Mouse (Mus musculus): ENCODE results near the gene Degs2. TPM values are rescaled to one million over a fixed set of nuclear protein-coding genes. Genes with fewer than 3 reads are reported as not detected.
"Not testable (repeated sequence)": the region's sequence is repeated elsewhere in the genome, so short reads cannot be mapped to it uniquely, and the experiment has no call there.

The Degs2 gene
- 1 to 10 TPM; 2.1 to 9.6 (median 8.8) TPM for polyA plus RNA-seq (2017; shearing (Covaris generic))

DNA sequence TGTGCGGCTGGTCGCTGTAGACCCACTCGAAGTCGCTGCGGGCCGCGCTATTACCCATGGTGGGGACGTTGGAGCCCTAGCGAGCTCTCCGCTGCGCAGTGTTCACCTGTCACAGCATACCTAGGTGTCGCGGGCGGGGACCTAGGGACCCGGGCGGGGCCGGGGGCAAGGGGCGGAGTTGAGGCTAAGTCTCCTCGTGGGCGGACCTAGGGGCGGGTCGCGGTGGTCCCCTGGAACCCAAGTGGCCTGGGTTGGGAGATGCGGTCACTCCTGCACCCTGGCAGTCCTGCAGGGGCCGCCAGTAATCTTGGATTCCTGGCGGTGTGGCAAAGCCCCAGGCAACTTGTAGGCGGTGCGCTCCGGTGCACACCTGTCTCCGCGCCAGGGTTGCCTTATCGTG is at the start of gene Degs2:
Degs2 (minus strand) TSS at position 131 of the 400 bp plus-strand sequence.
- ATAC-seq, result no peak

DNA sequence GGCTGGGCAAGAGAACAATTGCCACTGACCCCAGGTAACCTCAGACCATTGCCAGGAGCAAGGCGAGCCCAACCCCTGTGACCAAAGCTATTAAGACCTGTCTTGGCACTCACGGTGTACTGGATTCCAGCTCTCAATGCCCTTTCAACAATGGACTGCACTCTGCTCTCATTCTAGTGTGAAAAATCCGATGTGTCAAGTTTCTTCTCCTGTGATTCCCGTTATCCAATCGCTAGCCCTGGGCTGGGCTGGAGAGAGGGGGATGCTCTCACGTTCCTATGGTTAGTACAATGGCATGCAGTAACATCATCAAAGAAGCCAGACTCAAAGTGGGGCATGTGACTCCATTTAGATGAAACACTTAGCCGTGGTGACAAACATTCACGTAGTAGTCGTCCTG is 49.7 kb upstream of the Degs2 start:
- no peak for ATAC-seq

DNA sequence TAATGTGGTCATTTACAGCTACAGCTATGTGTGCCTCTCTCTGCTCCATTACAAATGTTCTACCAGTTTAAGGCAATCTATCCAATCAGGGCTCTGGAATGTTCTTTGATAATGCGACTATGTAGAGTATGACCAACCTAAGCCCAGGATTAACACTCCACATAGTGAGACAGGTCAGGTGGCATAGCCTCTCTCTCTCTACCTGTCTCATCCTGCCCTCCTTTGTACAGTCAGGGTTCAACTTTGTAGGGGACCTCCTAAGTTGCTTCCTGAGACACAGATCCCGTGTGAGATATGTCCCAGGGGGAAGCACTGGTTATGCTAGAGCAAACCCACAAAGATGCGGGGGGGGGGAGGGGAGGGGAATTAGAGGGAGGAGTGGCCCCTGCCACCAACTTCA is 48.1 kb upstream of the Degs2 start:
- ATAC-seq, result no peak

DNA sequence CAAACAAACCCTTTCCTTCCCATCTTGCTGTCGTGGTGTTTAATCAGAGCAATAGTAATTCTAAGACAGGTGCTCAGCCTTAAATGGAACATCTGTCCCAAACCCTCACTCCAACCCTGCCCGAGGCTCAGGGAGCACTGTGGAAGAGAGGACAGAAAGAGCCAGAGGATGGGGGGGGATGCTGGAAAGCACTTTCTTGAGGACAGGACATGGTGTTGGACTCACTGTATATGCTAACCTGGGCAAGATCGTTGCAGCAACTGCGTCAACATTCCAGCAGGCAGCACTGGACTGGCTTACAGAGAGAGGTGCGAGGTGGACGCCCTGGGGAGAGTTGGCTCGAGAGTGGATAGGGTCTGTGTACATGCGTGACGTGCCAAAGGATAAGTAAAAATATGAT is 47.3 kb upstream of the Degs2 start:
- no peak for ATAC-seq

DNA sequence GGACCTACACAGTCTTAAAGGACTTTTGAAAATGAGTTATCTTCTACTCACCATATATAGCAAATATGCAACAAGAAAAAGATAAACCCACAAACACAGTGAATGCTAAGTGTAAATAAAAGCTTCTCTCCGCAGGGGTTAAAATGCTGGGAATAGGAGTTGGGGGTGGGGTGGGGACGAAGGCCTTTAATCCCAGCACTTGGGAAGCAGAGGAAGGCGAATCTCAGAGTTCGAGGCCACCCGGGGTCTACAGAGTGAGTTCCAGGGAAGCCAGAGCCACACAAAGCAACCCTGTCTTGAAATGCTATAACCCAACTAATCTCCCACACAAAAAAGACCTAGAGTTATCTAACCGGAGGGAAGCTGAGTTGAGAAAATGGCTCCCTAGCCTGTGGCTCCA is 46.9 kb upstream of the Degs2 start:
- ATAC-seq, result no peak

DNA sequence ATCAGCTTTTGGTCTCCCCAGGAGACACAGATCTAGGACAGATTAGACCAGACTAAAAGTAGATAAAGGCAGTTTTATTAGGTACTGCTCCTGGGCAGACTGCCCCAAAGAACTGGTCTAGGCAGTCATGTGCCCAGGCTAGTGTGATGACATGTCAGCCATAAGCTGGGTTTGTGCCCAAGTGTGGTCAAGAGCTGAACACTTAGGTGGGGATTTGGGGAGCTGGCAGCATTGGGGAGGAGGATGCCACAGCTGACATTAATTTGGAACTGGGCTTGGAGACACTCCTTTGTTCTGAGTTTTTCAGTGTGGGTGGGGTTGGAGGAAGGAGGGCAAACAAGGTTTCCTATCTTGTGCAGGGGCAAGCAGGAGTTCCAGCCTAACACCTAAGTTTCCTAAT is 43.9 kb upstream of the Degs2 start:
- ATAC-seq, result no peak

DNA sequence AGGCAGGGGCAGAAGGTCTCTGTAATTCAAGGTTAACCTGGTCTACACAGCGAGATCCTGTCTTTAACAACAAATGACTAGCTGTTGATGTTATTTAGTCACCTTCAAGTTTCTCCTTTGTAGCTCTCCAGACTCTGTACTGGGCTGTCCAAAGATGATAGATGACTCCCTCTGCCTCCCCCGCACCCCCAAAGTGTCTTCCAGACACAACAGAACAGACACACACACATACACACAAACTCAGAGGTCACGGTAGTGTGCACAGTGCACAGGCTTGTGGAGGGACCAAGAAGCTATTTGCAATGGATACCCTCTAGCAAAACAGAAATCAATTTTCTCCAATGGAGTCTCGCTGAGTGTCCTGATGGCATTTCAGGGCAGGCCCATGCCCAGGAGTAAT is 40.1 kb upstream of the Degs2 start:
- no peak for ATAC-seq

DNA sequence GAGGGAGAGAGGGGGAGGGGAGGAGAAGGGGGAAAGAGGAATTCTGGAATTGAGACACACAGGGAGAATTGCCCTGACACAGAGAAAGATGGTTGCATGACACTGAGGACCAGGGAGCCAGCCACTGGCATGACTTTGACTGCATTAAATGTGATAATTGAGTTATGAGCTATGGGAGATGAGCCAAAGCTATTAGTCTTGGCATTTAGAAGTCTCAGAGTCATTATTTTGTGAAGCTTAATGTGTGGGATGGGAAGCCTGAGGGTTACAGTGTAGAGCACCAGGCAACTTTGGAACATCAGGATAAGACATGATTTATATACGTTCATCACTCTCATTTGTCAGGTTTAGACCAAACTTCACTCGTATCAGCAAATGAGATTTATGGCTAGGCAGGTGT is 39.4 kb upstream of the Degs2 start:
- ATAC-seq, result no peak

DNA sequence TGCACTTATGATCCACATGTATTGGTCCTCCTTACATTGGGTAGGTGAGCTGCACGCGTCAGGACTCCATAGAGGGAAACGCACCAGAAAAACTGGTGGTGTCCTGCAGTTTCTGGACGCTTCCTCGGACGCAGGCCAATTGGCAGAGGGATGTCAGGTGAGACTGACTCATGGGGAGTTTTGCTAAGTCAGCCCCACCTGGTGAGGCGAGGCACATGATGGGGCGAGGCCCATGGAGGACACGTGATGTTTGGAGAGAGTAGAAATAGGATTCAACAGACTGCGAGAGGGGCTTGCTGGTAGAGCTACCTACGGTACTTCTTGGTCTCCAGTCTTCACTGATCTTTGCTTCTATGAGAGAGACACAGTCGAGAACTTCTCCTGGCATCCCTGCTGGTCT is 36.6 kb upstream of the Degs2 start:
- ATAC-seq, result no peak

DNA sequence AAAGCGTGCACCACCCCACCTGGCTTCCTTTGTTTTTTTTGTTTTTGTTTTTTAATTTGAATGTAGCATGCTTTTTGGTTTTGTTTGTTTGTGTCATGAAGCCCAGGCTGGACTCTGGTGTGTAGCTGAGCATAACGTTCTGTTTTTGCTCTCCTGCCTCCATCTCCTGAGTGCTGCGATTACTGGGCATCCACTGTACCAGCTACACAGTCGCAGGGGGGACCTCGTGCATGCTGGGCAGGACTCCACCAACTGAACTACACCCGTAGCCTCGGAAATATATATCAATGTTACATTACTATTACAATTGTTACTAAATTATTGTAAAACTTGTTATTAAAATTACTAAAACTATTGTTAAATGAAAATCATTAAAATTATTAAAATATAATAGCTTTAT is 35.7 kb upstream of the Degs2 start:
- ATAC-seq, result no peak

DNA sequence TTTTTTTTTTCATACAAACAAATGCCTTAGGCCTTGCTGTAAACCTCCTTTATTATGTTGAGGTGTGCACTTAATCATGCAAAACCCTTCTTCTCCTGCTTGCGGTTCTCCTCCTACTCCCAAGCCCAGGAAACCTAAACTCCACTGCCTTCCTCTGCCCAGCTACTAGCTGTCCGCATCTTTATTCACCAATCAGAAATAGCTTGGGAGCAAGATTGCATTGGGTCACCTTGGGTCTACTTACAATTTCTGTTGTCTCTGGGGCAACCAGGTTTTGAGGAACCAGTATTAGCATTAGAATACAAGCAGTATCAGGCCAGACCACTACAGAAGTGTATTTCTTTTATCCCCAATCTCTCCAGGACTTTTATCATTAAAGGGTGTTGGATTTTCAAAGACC is 32.3 kb upstream of the Degs2 start:
- ATAC-seq, result no peak

DNA sequence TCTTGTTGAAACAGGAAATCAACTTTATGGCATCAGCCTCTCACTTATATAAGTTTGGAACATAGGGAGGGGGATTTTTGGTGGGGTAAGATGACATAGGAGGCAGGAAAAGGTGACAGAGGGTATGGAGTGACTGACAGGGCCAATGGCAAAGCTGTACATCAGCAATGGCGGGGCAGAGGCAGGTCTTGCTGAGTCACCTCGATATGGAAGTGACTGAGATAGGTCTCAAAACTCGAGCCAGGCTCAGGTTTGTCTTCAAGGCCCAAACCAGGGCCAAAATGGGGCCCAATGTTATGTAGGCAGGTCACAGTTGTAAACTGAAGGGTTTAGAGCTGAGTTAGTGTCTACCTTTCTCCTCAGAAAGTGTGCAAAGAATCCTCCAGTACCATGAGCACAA is 21.7 kb upstream of the Degs2 start:
- ATAC-seq, result no peak

DNA sequence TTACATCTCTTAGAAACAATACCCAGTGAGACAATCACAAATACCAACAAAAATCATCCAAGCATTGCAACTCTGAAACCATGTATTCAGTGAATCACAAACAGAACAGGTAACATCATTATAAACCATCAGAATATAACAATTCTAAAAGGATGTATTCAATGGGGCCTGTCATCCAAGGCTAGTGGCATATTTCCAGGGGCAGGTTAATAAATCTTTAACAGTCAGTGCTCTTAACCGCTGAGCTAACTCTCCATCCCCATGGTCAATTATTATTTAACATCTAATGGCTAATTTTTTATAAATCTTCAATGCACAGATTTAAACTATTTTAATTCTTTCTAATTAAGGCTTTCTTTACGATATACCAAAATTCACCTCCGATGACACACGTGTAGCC is 20.3 kb upstream of the Degs2 start:
- ATAC-seq, result no peak

DNA sequence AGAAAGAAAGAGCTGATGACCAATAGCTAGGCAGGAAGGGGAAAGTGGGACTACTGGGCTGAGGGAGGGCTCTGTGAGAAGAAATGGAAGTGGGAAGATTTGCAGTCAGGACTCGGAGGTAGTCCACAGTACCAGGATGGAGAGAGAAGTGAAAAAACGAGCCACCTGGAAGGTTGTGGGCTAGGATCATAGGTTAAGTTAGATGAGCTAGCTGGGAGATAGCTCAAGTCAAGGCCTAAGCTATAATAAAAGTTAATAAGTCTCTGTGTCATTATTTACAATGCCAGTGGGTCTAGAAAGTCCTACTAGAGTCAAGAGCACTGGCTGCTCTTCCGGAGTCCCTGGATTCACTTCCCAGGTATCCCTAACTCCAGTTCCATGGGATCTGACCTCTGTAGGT is 16.4 kb upstream of the Degs2 start:
- no peak for ATAC-seq

DNA sequence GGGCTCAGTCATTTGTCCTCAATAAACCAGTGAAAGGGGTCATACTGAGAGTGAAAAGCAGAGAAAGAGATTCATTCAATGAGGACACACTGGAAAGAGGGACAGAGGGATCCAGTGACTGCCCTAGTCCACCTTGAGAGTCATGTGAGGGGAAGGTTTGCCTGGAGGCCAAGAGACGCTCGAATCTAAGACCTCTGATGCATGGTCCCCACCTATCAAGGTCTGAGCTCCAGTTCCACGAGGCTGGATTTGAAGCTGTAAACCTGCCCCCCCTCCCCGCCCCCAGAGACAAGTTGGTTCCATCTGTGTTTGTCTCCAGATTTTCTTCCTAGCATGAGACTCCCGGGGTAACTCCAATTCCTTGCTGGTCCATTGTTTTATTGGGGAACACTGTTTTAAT is 13.7 kb upstream of the Degs2 start:
- no peak for ATAC-seq

DNA sequence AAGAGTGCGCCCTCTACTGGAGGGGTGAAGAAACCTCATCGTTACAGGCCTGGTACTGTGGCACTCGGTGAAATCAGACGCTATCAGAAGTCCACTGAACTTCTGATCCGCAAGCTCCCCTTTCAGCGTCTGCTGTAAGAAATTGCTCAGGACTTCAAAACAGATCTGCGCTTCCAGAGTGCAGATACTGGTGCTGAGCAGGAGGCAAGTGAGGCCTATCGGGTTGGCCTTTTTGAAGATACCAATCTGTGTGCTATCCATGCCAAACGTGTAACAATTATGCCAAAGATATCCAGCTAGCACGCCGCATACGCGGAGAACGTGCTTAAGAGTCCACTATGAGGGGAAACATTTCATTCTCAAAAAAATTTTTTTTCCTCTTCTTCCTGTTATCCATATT is 11.9 kb upstream of the Degs2 start:
- ATAC-seq, result not testable (repeated sequence)

DNA sequence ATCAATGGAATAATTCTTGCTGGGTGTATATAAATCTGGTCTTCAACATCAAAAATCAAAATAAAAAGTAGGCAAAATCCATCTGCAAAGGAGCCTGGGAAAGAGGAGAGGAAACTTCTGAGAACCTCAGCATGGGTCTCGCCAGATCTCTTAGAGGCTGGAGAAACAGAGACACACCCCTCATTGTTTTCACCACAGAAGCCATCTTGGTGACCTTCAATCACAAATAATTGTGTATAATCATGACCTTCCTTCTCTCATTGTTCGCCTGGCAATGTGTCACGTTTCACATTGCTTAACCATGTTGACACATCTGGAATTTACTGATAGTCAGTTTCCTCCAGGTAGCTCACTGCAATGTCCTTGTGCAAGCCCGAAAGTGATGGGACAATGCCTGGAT is 10.4 kb upstream of the Degs2 start:
- no peak for ATAC-seq

DNA sequence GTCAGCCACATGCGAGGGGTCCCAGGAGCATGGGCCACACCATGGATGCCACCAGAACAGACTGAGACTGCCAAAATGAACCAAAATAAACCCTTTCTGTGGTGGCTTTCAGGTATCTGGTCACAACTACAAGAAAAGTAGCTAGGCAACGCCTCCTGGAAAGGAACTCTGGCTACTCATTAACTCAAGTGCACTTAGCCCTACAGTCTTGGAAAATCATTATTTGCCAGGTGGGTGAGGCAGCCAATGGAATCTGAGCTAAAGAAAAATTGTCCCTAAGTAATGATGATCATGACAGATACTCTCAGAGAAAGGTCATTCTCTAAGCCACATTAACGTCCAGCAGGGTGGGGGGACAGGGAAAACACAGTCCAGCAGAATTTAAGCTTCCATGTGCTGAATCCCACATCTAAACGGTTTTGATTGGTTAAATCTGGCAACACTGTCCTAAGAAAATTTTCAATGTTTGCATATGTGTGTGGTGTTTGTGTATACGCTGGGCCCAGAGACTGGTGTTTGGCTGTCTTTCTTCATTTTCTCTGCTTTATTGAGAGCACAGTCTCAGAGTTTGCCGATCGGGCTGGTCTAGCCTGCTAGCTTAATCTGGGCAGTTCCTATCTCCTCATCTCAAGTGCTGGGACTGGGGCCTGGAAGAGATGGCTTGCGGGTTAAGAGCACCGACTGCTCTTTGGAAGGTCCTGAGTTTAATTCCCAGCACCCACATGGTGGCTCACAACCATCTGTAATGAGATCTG is 8.9 kb upstream of the Degs2 start:
- ATAC-seq, result no peak

DNA sequence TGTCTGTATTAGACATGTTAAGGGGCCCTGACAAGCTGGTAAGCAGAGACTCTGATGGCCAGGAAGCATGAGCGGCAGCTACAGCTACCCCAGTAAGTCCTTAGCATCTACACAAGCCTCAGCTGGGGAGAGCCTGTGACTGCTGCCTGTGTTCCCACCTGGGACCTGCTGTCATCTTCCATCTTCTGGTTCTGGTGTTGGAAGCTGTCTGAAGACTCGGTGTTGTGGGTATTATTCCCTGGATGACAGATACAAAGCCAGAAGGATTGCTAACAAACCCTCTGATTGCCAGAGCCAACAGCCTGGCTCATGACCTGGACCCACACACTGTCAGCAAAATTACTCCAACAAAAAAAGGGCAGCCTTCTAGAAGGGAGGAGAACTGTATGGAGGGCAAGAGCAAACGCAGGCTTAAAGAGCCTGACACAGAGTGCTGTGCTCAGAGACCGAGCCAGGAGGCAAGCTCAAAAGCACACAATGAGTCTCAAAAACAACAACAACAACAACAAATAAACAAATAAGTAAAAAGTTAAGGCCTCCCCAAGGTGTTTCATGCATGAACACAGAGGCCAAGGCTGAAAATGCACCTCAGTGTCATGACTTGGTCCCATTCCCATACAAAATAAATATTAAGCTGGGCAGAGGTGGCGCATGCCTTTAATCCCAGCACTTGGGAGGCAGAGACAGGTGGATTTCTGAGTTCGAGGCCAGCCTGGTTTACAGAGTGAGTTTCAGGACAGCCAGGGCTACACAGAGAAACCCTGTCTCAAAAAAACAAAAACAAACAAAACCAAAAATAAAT is 8.1 kb upstream of the Degs2 start:
- no peak for ATAC-seq

DNA sequence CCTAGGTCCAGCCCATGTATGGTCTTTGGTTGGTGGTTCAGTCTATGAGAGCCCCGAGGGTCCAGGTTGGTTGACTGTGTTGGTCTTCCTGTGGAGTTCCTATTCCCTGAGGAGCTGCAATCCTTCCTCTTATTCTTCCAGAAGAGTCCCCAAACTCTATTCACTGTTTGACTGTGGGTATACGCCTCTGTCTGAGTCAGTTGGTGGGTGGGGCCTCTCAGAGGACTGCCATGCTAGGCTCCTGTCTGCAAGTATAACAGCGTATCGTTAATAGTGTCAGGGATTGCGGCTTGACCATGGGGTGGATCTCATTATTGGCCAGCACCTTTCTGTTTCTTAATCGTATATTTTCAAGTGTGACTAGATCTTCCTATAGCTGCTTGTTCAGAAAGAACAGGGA is 7.3 kb upstream of the Degs2 start:
- ATAC-seq, result no peak

DNA sequence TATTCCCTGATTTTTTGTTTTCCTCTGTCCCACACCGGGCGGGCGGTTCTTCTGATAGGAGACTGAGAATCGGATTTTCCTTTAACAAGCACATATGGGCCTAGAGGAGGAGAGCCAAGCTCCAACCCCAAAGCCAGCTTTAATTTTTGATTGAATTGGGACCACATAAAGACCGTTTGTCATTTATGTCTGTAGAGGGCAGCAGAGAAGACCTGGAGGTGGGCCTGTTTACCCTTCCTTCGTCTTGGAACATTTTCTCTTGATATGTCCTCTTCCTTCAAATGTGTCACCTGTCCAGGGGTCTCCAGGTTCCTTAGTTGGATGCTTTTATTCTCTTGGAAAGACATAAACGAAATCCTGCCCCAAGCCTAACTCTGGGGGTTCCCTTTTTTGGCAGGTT is 4.0 kb upstream of the Degs2 start:
- peak; percentile 32 for ATAC-seq

DNA sequence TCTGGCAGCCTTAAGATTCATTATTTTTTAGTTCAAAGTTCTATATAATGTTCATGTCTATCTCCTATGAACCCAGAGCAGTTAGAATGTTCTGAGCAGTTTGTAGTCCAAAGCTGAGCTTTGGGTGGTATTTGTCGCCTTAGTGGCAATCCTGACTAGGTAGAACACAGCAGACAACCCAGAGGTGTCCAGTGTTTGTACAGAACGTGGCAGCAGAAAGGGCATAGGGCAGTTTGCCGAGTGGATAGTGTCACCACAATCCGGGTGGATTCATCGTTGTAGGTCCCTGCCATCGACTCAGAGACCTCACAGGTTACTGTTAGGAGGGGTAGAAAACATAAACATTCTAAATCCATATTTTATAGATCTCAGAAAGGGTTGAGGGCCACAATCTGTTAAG is 3.4 kb upstream of the Degs2 start:
- ATAC-seq, result no peak

DNA sequence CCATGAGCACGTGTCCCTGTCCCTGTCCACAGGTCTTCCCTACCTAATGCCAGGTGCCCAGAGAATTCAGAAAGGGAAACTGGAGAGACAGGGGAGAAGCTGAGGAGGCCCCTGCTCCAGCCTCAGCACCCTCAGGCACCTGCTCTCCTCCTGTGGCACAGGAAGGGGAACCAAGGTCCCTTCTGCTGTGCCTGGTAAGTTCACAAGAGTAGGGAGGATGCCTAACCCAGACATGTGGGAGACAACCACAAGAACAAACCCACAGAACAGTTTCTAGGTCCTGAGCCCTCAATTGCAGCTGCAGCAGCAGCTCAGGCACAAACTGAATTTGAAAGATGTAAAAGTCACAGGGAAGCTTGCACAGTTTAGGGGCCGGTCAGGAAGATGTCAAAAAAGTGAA is 894 bp downstream of the Degs2 start:
- no peak for ATAC-seq

DNA sequence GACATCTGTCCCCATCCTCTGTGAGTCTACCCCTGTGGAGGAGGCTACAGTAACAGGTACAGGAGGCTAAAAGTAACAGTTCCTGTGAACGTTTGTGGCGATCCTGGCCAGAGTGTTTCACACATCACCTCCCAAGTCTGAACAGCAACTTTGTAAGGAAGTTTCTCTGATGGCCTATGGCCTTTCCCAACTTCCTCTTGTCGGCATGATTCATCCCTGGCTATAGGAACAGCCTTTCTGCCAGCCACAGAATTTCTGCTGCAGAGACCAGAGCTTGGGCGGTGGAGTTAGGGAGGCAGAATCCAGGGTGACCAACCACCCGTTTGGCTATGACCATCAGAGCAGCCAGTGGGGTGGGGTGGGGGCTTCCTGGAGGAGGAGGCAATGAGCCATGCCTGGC is 2.1 kb downstream of the Degs2 start:
- ATAC-seq, result no peak

DNA sequence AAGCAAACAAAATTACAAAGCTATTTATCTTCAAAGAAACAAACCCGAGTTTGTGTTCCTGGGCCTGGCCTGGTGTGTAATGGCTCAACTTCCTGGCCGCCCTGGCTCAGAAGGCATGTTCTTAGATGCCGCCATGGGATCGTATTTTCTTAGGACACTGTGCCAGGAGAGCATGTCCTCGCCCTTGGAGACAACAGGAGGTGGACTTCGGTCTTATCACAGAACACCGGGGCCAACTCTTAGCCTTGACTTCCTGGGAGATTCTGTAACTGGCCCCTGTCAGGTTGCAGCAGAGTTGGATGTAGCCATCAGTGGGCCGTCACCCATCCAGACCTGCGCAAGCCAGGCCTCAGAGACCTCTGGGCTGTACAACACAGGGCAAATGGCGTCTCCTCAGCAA is 2.5 kb downstream of the Degs2 start:
- ATAC-seq, result no peak
